Mouse (Mus musculus): ENCODE measurements at regions not wholly inside any gene's neighbourhood (a gene's known extent, or its start where the extent isn't known, plus 50 kb on each side); places are given as distances from the start of the nearest gene placed in this dataset.

GRCm38 (mm10) chr4:135034406-135034805, 86.0 kb upstream of the Runx3 start:
- DNase-seq (ENCODE audit: low spot score): peak; percentile 28

- DNase-seq (ENCODE audit: low spot score): no peak
Observed at GRCm38 (mm10) chr4:135036764-135037163, 83.7 kb upstream of the Runx3 start.

- DNase-seq (ENCODE audit: low spot score): no peak
Observed at GRCm38 (mm10) chr4:135039234-135039633, 81.2 kb upstream of the Runx3 start.

GRCm38 (mm10) chr4:135041921-135042320, 78.5 kb upstream of the Runx3 start:
- DNase-seq (ENCODE audit: low spot score): no peak

- DNase-seq (ENCODE audit: low spot score): no peak
Observed at GRCm38 (mm10) chr4:135042501-135042900, 78.0 kb upstream of the Runx3 start.

GRCm38 (mm10) chr4:135045054-135045453, 75.4 kb upstream of the Runx3 start:
- no peak for DNase-seq (ENCODE audit: low spot score)

GRCm38 (mm10) chr4:135046619-135047018, 73.8 kb upstream of the Runx3 start:
- DNase-seq (ENCODE audit: low spot score): no peak

- no peak for DNase-seq (ENCODE audit: low spot score)
Observed at GRCm38 (mm10) chr4:135047251-135047650, 73.2 kb upstream of the Runx3 start.

- DNase-seq (ENCODE audit: low spot score): no peak
Observed at GRCm38 (mm10) chr4:135047771-135048170, 72.7 kb upstream of the Runx3 start.

GRCm38 (mm10) chr4:135049924-135050323, 70.5 kb upstream of the Runx3 start:
- no peak for DNase-seq (ENCODE audit: low spot score)

GRCm38 (mm10) chr4:135051466-135051865, 69.0 kb upstream of the Runx3 start:
- DNase-seq (ENCODE audit: low spot score): no peak

GRCm38 (mm10) chr4:135053585-135053984, 66.9 kb upstream of the Runx3 start:
- no peak for DNase-seq (ENCODE audit: low spot score)

GRCm38 (mm10) chr4:135054353-135054752, 66.1 kb upstream of the Runx3 start:
- DNase-seq (ENCODE audit: low spot score): no peak

GRCm38 (mm10) chr4:135056371-135056770, 64.1 kb upstream of the Runx3 start:
- no peak for DNase-seq (ENCODE audit: low spot score)

GRCm38 (mm10) chr4:135057286-135057685, 63.2 kb upstream of the Runx3 start:
- no peak for DNase-seq (ENCODE audit: low spot score)

- no peak for DNase-seq (ENCODE audit: low spot score)
Observed at GRCm38 (mm10) chr4:135058895-135059294, 61.6 kb upstream of the Runx3 start.

- DNase-seq (ENCODE audit: low spot score): no peak
Observed at GRCm38 (mm10) chr4:135061030-135061743, 59.3 kb upstream of the Runx3 start.

GRCm38 (mm10) chr4:135066766-135067479, 53.5 kb upstream of the Runx3 start:
- DNase-seq (ENCODE audit: low spot score): peak; percentile 71

GRCm38 (mm10) chr4:135067805-135068204, 52.6 kb upstream of the Runx3 start:
- DNase-seq (ENCODE audit: low spot score): no peak

- DNase-seq (ENCODE audit: low spot score): no peak
Observed at GRCm38 (mm10) chr4:135069818-135070217, 50.6 kb upstream of the Runx3 start.

All from spleen, adult 12 weeks (tissue).